Mouse (Mus musculus): ENCODE results near the gene Ramac.

The Ramac gene

DNA sequence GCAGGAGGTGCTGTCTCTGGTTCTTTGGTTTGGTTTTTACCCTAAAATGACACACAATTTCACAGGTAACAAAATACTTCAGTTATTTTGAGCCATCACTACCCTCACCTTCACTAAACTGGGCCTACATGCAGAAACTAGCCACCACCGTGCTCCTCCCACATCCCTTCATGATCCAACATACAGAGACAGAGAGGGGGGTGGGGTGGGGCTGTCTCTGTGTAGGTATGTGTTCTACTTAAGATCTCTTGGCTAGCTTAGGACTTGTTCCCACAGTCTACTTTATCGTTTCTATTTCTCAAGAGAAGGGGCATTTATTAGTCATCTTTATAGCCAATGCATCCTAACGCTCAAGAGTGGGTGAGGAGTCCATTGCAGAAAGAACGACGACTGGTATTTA is 25.8 kb downstream of the Ramac start:
- DNase-seq = peak in 1 of 2 experiments; percentile 11

DNA sequence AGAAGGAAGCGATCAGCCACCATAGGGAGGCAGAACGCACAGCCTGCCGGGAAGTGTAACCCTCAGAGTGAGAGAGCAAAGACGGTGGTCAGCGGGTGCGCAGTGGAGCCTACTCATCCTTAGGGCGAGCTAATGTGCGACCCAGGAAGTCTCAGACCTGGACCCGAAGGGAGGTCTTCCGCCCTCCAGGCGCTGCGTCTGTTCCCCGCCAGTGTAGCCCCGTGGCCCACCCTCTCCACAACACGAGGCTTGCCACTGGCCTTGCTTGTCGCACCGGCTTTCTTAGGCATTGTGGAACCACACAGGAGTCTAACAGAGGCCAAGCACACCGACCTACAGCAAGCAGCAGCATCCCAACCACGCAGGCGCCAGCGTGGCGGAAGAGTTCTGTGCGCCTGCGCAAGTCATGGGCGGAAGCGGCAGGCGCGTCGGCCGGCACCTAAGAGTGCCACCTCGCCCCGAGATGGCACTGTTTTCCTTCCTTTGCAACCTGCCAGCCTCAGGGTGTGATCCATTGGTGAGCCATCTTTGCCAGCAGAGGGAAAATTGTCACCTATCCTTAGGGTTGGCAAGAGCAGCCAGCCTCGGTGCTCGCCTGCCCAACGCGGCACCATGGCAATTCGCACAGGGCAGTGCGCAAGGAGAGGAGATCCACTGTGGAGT is 26.5 kb downstream of the Ramac start, which contains the start of gene 3110040N11Rik:
TSS of gene 3110040N11Rik (minus strand) at position 384 of the 663 bp plus-strand sequence.
- peak; percentile 81 to 84 for DNase-seq

DNA sequence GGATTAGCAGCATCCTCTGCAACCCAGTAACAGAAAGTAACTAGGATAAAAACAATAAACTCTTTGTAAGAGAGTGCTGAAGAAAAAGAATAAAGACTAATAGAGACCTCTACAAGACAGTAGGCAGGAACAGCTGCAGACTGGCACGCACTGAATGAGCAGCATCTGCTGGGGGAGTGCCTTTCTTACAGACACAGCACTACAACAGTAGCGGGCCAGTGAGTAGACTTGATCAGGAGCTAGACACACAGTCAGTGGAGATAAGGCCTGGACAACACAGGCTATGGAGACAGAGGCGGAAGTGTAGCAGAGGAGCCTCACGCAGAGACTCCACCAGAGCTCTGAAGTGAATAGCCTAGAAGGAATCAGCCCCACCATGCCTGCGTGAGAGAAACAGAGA is 43.3 kb downstream of the Ramac start:
- no peak for DNase-seq

All from B cell, adult 2 months (primary cell).